Mouse (Mus musculus): Measurements from ENCODE around the gene Nktr. TPM values are rescaled to one million over a fixed set of nuclear protein-coding genes. Genes with fewer than 3 reads are reported as not detected.

Nktr gene
- total and polyA plus RNA-seq, 2 experiments, result 27.2 to 36.7 TPM

DNA sequence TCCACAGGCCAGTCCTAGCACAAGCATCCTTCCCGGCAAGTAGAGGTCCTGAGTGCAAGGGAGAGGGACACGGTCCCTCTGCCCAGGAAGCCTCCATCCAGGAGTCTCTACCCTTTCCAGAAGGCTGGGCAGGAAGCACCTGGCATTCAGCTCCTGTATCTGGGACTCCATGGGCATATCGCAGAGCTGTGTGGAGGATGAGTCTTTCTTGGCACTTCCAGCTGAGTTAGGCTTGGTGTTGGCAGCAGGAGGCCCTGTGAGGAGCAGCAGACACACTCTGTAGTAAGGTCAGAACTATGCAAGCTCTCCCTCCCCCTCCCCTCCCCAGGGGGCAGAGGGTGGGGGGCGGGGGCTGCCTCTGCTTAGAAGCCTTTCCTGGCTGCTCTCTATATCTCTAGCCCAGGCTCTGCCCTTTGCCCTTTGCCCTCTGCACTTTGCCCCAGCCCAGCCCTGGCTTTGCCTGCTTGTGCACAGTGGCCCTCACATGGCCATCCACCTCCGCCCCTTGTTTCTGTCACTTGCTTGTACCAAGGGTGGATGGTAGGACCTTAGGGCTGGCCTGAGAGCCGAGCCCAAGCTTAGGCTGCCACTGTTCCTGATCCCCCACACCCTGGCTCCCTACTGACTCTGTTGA lies 80.0 kb downstream of the Nktr start:
- no peak overlapping the region for H3K9ac ChIP-seq (ENCODE audit: low read depth, low read length)
- WGBS, result 40% methylated on average over 6 of the region's 6 CpGs
- H3K36me3 ChIP-seq (ENCODE audit: control insufficient read depth, insufficient read depth, low read length), result no peaks in the 10 kb centered on the region
- TF ChIP-seq CTCF (IDR thresholded peaks at IDR 0.05; ENCODE audit: low read depth, low read length), result no peak
- no peak for TF ChIP-seq POLR2A (IDR thresholded peaks at IDR 0.05; ENCODE audit: extremely low read depth, insufficient read depth, low read length)
- peaks cover 12% of the 10 kb centered on the region for H3K4me1 ChIP-seq (ENCODE audit: control insufficient read depth, insufficient read depth, low read length)
- H3K27me3 ChIP-seq (ENCODE audit: control insufficient read depth, insufficient read depth, low read length), result no peaks in the 10 kb centered on the region
- peak; percentile 54 for DNase-seq (ENCODE audit: extremely low read depth, low read depth, low spot score)
- H3K27ac ChIP-seq (replicated peaks; ENCODE audit: insufficient read depth, low read depth, low read length), result no peak overlapping the region
- H3K4me3 ChIP-seq (ENCODE audit: insufficient read depth, low read depth, low read length), result no peak overlapping the region
- no peaks in the 10 kb centered on the region for H3K79me2 ChIP-seq (ENCODE audit: control insufficient read depth, insufficient read depth, low read length)

DNA sequence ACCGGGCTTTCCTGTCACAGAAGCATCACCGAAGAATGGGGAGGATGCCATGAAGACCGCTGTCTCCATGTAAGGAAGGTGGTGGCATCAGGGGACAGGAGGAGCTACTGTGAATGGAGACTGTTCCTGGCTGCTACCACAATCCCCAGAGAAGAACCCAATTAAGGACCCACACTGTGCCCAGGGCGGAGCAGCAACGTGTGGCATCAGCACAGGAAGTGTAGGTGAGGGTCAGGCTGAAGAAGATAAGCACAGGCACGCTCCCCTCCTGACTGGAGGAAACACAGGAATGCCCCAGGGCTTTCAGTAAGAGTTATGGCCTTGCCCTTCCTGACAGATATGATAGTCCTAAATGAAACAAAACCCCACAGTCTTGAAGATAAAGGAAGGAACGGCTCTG lies 83.8 kb downstream of the Nktr start:
- DNase-seq (ENCODE audit: extremely low read depth, low read depth, low spot score), result no peak
- no peaks in the 10 kb centered on the region for H3K36me3 ChIP-seq (ENCODE audit: control insufficient read depth, insufficient read depth, low read length)
- H3K4me3 ChIP-seq (ENCODE audit: insufficient read depth, low read depth, low read length), result no peak overlapping the region
- no peaks in the 10 kb centered on the region for H3K27me3 ChIP-seq (ENCODE audit: control insufficient read depth, insufficient read depth, low read length)
- 72% methylated on average over 7 of the region's 7 CpGs for WGBS
- H3K4me1 ChIP-seq (ENCODE audit: control insufficient read depth, insufficient read depth, low read length), result peaks cover 5% of the 10 kb centered on the region; the same call in 1 of the 2 replicates
- no peak overlapping the region for H3K9ac ChIP-seq (ENCODE audit: low read depth, low read length)
- H3K79me2 ChIP-seq (ENCODE audit: control insufficient read depth, insufficient read depth, low read length), result no peaks in the 10 kb centered on the region
- H3K27ac ChIP-seq (replicated peaks; ENCODE audit: insufficient read depth, low read depth, low read length), result no peak overlapping the region
- TF ChIP-seq CTCF (IDR thresholded peaks at IDR 0.05; ENCODE audit: low read depth, low read length) (no peak), POLR2A (IDR thresholded peaks at IDR 0.05; ENCODE audit: extremely low read depth, insufficient read depth, low read length) (no peak)

Other genes starting within 250 kb of the Nktr start
- gene Cck, start 223.5 kb upstream of the Nktr start, total RNA-seq (2014; rRNA removed), result not detected in 2 replicates
- not detected in 2 replicates for gene Cck, start 223.5 kb upstream of the Nktr start, polyA plus RNA-seq (2012; rRNA removed)
- not detected in 2 replicates for gene Lyzl4, start 77.1 kb upstream of the Nktr start, total RNA-seq (2014; rRNA removed)
- not detected in 2 replicates for gene Lyzl4, start 77.1 kb upstream of the Nktr start, polyA plus RNA-seq (2012; rRNA removed)
- gene Vipr1, start 76.5 kb upstream of the Nktr start, total RNA-seq (2014; rRNA removed), result 22.2 and 25.4 TPM in 2 replicates
- gene Vipr1, start 76.5 kb upstream of the Nktr start, polyA plus RNA-seq (2012; rRNA removed), result 16.7 and 16.9 TPM in 2 replicates
- 3.7 and 4.1 TPM in 2 replicates for gene Sec22c, start 13.7 kb upstream of the Nktr start, total RNA-seq (2014; rRNA removed)
- gene Sec22c, start 13.7 kb upstream of the Nktr start, polyA plus RNA-seq (2012; rRNA removed), result 5.7 and 9.5 TPM in 2 replicates
- 82.4 and 83.3 TPM in 2 replicates for gene Ss18l2, start 8.8 kb upstream of the Nktr start, total RNA-seq (2014; rRNA removed)
- 35.2 and 56.8 TPM in 2 replicates for gene Ss18l2, start 8.8 kb upstream of the Nktr start, polyA plus RNA-seq (2012; rRNA removed)
- gene Zfp651, start 40.2 kb downstream of the Nktr start, total RNA-seq (2014; rRNA removed), result 0.27 and 0.37 TPM in 2 replicates
- 0.62 and 1.2 TPM in 2 replicates for gene Zfp651, start 40.2 kb downstream of the Nktr start, polyA plus RNA-seq (2012; rRNA removed)
- gene Klhl40, start 58.4 kb downstream of the Nktr start, total RNA-seq (2014; rRNA removed), result 0.18 TPM in 1 of 2 replicates, not detected in the other
- gene Klhl40, start 58.4 kb downstream of the Nktr start, polyA plus RNA-seq (2012; rRNA removed), result not detected in 2 replicates
- 0.07 TPM in 1 of 2 replicates, not detected in the other for gene Hhatl, start 73.3 kb downstream of the Nktr start, total RNA-seq (2014; rRNA removed)
- not detected in 2 replicates for gene Hhatl, start 73.3 kb downstream of the Nktr start, polyA plus RNA-seq (2012; rRNA removed)
- not detected in 2 replicates for gene Ccdc13, start 120.3 kb downstream of the Nktr start, total RNA-seq (2014; rRNA removed)
- gene Ccdc13, start 120.3 kb downstream of the Nktr start, polyA plus RNA-seq (2012; rRNA removed), result not detected in 2 replicates
- gene Higd1a, start 139.2 kb downstream of the Nktr start, total RNA-seq (2014; rRNA removed), result 45.6 and 65.6 TPM in 2 replicates
- 14.7 and 20.2 TPM in 2 replicates for gene Higd1a, start 139.2 kb downstream of the Nktr start, polyA plus RNA-seq (2012; rRNA removed)
- gene Ackr2, start 179.2 kb downstream of the Nktr start, total RNA-seq (2014; rRNA removed), result 1.6 and 2.3 TPM in 2 replicates
- gene Ackr2, start 179.2 kb downstream of the Nktr start, polyA plus RNA-seq (2012; rRNA removed), result 1.4 and 2.4 TPM in 2 replicates
- 86.4 and 128 TPM in 2 replicates for gene Cyp8b1, start 197.1 kb downstream of the Nktr start, total RNA-seq (2014; rRNA removed)
- gene Cyp8b1, start 197.1 kb downstream of the Nktr start, polyA plus RNA-seq (2012; rRNA removed), result 292 and 305 TPM in 2 replicates
- 0.74 and 4.0 TPM in 2 replicates for gene Fam198a, start 231.8 kb downstream of the Nktr start, total RNA-seq (2014; rRNA removed)
- gene Fam198a, start 231.8 kb downstream of the Nktr start, polyA plus RNA-seq (2012; rRNA removed), result 2.3 and 4.4 TPM in 2 replicates

Data from liver, adult 2 months (tissue).